Mouse (Mus musculus) forebrain, embryonic 11.5 days (tissue): Measurements from ENCODE around the gene Foxf2. TPM values are rescaled to one million over a fixed set of nuclear protein-coding genes. Genes with fewer than 3 reads are reported as not detected.

ENCODE experiments used
- ATAC-seq: fragments of 200-750 bp; cut with Nextera tagmentation; replicated peaks from 2 replicates; pipeline ENCODE4 v1.8.0; 2017; ENCODE audit warnings: moderate TSS enrichment; ENCODE audit not compliant: low FRiP score
- DNase-seq: peaks from one replicate; pipeline ENCODE4 v3.0.0-alpha.2; 2017; ENCODE audit warnings: low spot score
- H3K27ac ChIP-seq: fragments of 300-500 bp; sonication (generic); 2 replicates; pipeline ENCODE4 v1.5.1; 2014; ENCODE audit warnings: low read depth, low read length
- H3K27me3 ChIP-seq: fragments of 300-500 bp; sonication (generic); 2 replicates; pipeline ENCODE4 v1.6.1; 2014; ENCODE audit warnings: mild to moderate bottlenecking, low read length, mixed read lengths; ENCODE audit not compliant: control insufficient read depth, insufficient read depth
- H3K36me3 ChIP-seq: fragments of 300-500 bp; sonication (generic); 2 replicates; pipeline ENCODE4 v1.6.1; 2014; ENCODE audit warnings: mild to moderate bottlenecking, low read length, moderate library complexity, mixed read lengths; ENCODE audit not compliant: control insufficient read depth, insufficient read depth
- H3K4me1 ChIP-seq: fragments of 300-500 bp; sonication (generic); replicated peaks from 2 replicates; pipeline ENCODE4 v1.6.1; 2014; ENCODE audit warnings: low read length, mixed read lengths; ENCODE audit not compliant: control insufficient read depth, insufficient read depth
- H3K4me2 ChIP-seq: fragments of 300-500 bp; sonication (generic); 2 replicates; pipeline ENCODE4 v1.6.1; 2014; ENCODE audit warnings: low read depth, mild to moderate bottlenecking, low read length, moderate library complexity, mixed read lengths; ENCODE audit not compliant: severe bottlenecking
- H3K4me3 ChIP-seq: fragments of 300-500 bp; sonication (generic); 2 replicates; pipeline ENCODE4 v1.5.1; 2014; ENCODE audit warnings: low read depth, low read length
- H3K9ac ChIP-seq: fragments of 300-500 bp; sonication (generic); 2 replicates; pipeline ENCODE4 v1.6.1; 2014; ENCODE audit warnings: low read length
- H3K9me3 ChIP-seq: fragments of 300-500 bp; sonication (generic); 2 replicates; pipeline ENCODE4 v1.6.1; 2016; ENCODE audit warnings: low read length, mixed read lengths; ENCODE audit not compliant: control insufficient read depth
- WGBS: fragments of 180-500 bp; shearing (Covaris S2); extraction: QIAGEN DNeasy Blood & Tissue Kit; methylation state at CpG from one replicate; pipeline ENCODE4 v1.1.7; 2014; 5-methylcytosine and 5-hydroxymethylcytosine counted together
- polyA plus RNA-seq: library from polyadenylated mRNA; unstranded; fragments of >200 nt; fragmentation: Nextera tagmentation; extraction: Ambion mirVana; gene quantifications from 2 replicates; pipeline ENCODE4 v1.2.1, GENCODE M21; 2014

Foxf2 gene
- polyA plus RNA-seq = 5.2 and 6.2 TPM in 2 replicates

- H3K36me3 ChIP-seq = no peaks in the 10 kb centered on the region
- under 1% methylated on average over 58 of the region's 74 CpGs for WGBS
- H3K27me3 ChIP-seq = peaks cover 96% of the 10 kb centered on the region
- H3K4me2 ChIP-seq = peak within 1 kb of the TSS; percentile 61
- H3K4me3 ChIP-seq = peak within 1 kb of the TSS; percentile 35
- H3K4me1 ChIP-seq = peaks cover 19% of the 10 kb centered on the region
- DNase-seq = peak; percentile 68
- peak; percentile 35; the same call in 1 of the 2 replicates for ATAC-seq
- no peak within 1 kb of the TSS for H3K27ac ChIP-seq
- peak within 1 kb of the TSS; percentile 27; the same call in 1 of the 2 replicates for H3K9ac ChIP-seq
- H3K9me3 ChIP-seq = no peaks in the 10 kb centered on the region
Measured at GRCm38 (mm10) chr13:31625333-31626101, at the start of gene Foxf2. Foxf2 (plus strand) TSS chr13:31625816.

GRCm38 (mm10) chr13:31576696-31577095, 48.9 kb upstream of the Foxf2 start:
- H3K4me3 ChIP-seq = no peak overlapping the region
- DNase-seq (no peak), ATAC-seq (no peak)
- H3K27ac ChIP-seq = no peak overlapping the region
- no peaks in the 10 kb centered on the region for H3K36me3 ChIP-seq
- H3K4me2 ChIP-seq = no peak overlapping the region
- no peaks in the 10 kb centered on the region for H3K9me3 ChIP-seq
- H3K27me3 ChIP-seq = no peaks in the 10 kb centered on the region
- H3K4me1 ChIP-seq = no peaks in the 10 kb centered on the region
- no peak overlapping the region for H3K9ac ChIP-seq
- 67% methylated on average over 4 of the region's 4 CpGs for WGBS

GRCm38 (mm10) chr13:31577576-31577975, 48.0 kb upstream of the Foxf2 start:
- no peak for ATAC-seq
- WGBS = 60% methylated on average over 6 of the region's 6 CpGs
- Histone ChIP-seq H3K27me3 (no peaks in the 10 kb centered on the region), H3K36me3 (no peaks in the 10 kb centered on the region), H3K9me3 (no peaks in the 10 kb centered on the region), H3K9ac (no peak overlapping the region; the same call in 1 of the 2 replicates), H3K4me1 (no peaks in the 10 kb centered on the region), H3K27ac (no peak overlapping the region), H3K4me2 (no peak overlapping the region), H3K4me3 (no peak overlapping the region)
- no peak for DNase-seq

GRCm38 (mm10) chr13:31578389-31578788, 47.2 kb upstream of the Foxf2 start:
- H3K27ac ChIP-seq = no peak overlapping the region
- no peaks in the 10 kb centered on the region for H3K4me1 ChIP-seq
- 44% methylated on average over 10 of the region's 10 CpGs for WGBS
- H3K4me2 ChIP-seq = no peak overlapping the region
- no peaks in the 10 kb centered on the region for H3K27me3 ChIP-seq
- peak; percentile 73; the same call in 1 of the 2 replicates for ATAC-seq
- no peaks in the 10 kb centered on the region for H3K36me3 ChIP-seq
- no peak overlapping the region for H3K9ac ChIP-seq
- no peak for DNase-seq
- no peak overlapping the region for H3K4me3 ChIP-seq
- no peaks in the 10 kb centered on the region for H3K9me3 ChIP-seq

DNA sequence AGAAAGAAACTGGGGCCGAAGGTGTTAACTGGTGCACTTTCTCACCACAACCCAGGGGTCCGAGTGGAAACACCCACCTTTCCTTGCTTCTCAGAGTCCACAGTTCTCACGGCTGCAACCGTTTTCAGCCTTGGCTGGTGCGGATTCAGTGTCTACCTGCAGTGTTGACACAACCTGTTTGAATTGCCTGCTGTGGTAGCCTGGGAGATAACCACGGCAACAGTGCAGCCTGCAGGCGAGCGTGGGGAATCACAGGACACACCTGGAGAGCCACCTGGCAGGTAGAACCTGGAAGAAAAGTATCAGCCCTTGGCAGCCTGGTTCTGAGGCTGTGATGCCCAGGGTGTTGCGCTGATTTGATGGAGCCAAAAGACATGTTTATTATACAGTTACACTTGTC, 45.8 kb upstream of the Foxf2 start:
- Histone ChIP-seq H3K9ac (no peak overlapping the region), H3K27me3 (no peaks in the 10 kb centered on the region), H3K4me1 (no peaks in the 10 kb centered on the region), H3K4me3 (no peak overlapping the region), H3K9me3 (no peaks in the 10 kb centered on the region), H3K27ac (no peak overlapping the region), H3K36me3 (no peaks in the 10 kb centered on the region), H3K4me2 (no peak overlapping the region)
- WGBS = 67% methylated on average over 9 of the region's 9 CpGs
- no peak for ATAC-seq
- DNase-seq = no peak

GRCm38 (mm10) chr13:31587341-31587740, 38.3 kb upstream of the Foxf2 start:
- Histone ChIP-seq H3K4me3 (no peak overlapping the region), H3K4me2 (no peak overlapping the region), H3K36me3 (no peaks in the 10 kb centered on the region), H3K27me3 (no peaks in the 10 kb centered on the region), H3K27ac (no peak overlapping the region), H3K9ac (no peak overlapping the region), H3K4me1 (no peaks in the 10 kb centered on the region), H3K9me3 (no peaks in the 10 kb centered on the region)
- 85% methylated on average over 5 of the region's 5 CpGs for WGBS
- DNase-seq (no peak), ATAC-seq (no peak)

DNA sequence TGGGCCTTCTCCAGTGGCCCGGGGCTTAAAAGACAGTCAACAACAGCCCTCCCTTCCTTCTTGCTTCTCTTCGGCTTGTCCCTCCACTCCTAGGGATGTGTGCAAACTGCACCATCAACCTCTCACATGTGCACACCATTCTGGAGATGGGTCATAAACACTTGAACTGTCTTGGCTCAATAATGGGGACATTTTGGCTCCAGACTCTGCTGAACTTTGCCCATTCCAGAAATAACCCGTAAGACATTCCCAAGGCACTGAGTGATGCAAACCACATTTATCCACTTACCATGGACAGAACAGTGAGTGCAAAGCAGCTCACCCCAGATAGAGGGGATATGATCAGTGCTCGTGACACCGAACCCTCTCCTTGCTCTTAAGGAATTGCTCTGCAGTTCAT, 26.0 kb upstream of the Foxf2 start:
- no peak for ATAC-seq
- DNase-seq = no peak
- no peaks in the 10 kb centered on the region for H3K27me3 ChIP-seq
- H3K27ac ChIP-seq = no peak overlapping the region
- H3K4me3 ChIP-seq = no peak overlapping the region
- no peak overlapping the region for H3K9ac ChIP-seq
- no peaks in the 10 kb centered on the region for H3K36me3 ChIP-seq
- H3K4me1 ChIP-seq = no peaks in the 10 kb centered on the region
- H3K9me3 ChIP-seq = no peaks in the 10 kb centered on the region
- 89% methylated on average over 5 of the region's 5 CpGs for WGBS
- no peak overlapping the region for H3K4me2 ChIP-seq

- no peak for ATAC-seq
- Histone ChIP-seq H3K9ac (no peak overlapping the region), H3K27ac (no peak overlapping the region), H3K27me3 (no peaks in the 10 kb centered on the region), H3K4me3 (no peak overlapping the region), H3K9me3 (no peaks in the 10 kb centered on the region), H3K4me2 (no peak overlapping the region), H3K4me1 (no peaks in the 10 kb centered on the region), H3K36me3 (no peaks in the 10 kb centered on the region)
- DNase-seq = no peak
- 73% methylated on average over 6 of the region's 6 CpGs for WGBS
Measured at GRCm38 (mm10) chr13:31603964-31604363, 21.7 kb upstream of the Foxf2 start.
